Mouse (Mus musculus): Measurements from ENCODE around the gene Gnpda2.

Gene Gnpda2

DNA sequence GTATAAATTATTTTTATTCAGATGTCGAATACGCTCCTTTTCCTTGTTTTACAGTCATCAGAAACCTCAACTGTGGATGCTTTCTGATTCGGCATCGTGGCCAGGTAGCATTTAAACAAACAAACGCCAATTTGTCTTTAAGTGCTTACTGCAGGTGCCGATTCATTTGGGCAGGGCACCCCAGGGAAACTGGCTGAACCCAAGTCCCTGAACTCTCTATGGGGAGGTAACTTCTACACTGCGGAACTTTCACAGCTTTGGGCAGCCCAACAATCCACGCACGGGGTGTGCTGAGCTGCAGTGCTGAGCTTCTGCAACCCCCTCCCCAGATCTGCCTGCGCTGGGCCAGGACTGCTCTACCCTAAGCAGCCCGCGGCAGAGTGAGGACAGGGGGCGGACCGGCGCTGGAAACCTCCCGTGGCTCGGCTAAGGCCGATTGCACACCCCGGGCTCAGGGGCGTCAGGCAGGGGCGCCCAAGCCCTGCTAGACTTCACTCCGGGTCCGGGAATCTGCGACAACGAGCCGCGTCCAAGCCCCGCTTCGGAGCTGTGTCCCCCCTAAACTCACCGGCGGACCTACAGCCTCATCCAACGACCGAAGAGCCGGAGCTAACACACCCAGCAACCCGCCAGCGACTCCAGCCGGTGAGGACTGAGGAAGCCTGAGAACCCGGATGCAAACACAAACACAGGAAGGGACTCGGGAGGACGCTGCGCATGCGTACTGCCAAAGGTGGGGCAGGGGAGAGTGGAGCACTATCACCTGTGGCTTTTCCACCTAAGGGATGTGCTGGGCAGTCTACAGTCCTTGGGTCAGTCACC lies at the start of gene Gnpda2:
Gnpda2 (minus strand) TSS at position 701 of the 822 bp plus-strand sequence.
- DNase-seq (ENCODE audit: low read depth, low spot score): peak; percentile 86

GRCm38 (mm10) chr5:69634766-69635165 lies 42.6 kb upstream of the Gnpda2 start:
- no peak for DNase-seq (ENCODE audit: low read depth, low spot score)

DNA sequence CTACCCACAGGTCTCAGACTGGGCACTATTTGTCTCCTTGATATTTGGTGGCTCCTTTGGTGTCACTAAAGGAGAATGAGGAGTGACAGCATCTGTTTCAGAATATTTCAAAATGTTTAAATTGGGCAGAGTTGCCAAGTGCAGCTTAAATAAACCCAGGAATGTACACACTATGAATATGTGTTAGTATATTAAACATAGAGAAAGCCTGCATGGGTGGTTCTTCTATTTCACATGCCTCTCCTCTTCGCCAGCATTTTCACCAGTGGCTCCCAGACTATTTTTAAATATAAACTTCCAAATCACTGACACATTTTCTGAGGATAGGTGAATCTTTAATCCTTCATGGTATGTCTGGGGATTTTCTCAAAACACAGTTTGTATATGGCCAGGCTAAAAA lies 28.8 kb upstream of the Gnpda2 start:
- DNase-seq (ENCODE audit: low read depth, low spot score): no peak

DNA sequence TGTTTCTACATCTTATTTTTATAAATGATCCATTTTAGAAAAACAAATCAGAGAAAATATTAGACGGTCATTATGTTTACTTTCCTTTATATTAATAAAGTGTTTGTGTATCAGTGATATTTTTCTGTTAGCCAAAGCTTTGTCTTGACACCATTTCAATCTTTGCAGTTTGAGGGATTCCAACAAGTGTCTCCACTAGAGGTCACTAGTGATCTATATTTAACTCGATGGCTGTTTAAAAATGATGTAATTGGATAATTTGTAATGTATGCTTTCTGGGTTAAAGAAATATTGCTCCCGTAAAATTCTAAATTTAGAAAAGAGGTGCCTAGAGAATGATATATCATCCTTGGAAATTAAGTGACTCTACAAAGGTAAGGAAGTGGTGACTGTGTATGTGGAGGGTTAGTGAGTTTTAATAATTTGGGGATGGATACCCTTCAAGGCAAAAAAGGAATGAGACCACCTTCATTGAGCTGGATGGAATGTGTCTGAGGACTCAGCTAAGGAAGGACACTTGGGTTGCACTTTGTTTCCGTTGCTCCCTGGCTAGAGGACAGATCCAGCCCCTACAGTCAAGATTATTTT lies 21.2 kb upstream of the Gnpda2 start:
- peak; percentile 11 for DNase-seq (ENCODE audit: low read depth, low spot score)

DNA sequence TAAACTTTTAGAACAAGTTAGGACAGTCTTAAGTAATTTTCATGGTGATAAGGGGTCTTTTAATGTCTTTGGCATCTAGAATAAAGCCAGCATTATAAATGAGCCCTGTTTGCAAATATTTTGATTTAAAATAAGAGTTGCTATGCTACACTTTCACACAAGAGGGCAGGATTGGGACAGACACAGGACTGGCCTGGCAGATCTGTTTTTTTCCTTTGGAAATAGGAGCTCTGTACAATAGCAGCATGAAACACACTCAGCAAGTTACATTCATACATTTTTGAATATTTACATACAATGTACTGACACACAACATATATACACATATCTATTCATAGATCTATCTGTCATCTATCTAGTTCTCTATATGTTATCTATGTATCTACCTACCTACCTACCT lies 8.9 kb upstream of the Gnpda2 start:
- no peak for DNase-seq (ENCODE audit: low read depth, low spot score)

DNA sequence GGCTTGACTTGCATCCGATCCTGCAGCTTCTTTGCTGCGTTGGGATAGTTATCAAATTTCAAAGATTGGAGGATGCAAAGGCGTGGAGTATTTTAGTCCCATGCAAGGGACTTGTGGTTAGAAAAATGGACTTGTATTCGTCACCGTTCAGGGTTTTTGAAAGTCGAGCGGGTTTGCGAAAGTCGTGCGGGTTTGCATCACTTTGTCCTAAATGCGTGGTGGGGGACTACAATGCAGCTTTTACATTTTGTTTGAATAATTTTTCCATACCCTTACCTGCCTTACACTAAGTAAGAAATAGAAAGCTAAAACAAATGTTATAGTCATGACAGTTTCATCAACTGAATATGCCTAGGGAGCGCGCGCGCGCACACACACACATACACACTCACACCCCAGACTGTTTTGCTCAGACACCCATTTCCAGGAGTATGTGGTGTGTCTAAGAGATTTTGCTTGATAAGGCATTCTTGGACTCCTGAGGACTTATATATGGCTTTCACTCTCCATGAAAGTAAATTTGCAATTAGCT lies 34.7 kb downstream of the Gnpda2 start:
- DNase-seq (ENCODE audit: low read depth, low spot score): peak; percentile 0

DNA sequence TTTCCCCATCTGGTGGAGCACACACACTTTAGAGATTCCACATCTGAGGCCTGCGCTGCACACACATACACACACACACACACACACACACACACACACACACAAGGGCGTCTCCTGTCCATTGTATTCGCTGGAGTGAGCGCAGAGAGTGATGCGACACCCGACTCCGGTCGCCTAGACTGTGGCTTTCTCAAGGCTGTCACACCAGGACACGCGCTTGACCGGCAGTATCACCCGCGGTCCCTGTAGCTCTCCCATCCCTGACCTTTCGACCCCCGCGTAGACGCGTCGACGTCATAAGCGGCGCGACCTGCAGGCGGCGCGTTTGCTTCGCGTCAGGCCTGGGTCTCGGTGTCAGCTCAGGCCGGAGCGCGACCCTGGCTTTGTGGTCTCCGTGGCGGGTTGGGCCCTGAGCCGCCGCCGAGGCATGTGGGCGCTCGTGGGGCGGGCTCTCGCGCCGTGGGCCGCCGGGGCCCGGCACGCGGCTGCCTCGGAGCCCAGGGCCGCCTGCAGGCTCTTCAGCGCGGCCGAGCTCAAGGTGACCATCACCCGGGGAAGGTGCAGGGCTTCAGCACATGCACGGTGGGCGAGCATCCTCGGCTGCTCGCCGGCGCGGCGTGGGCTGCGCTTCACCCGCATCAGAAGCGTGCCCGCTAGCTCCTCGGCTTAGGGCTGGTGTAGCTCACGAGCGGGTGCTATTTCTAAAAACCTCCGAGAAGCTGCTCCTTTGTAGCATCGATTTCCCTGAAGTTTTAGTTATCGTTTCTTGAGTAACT lies 35.3 kb downstream of the Gnpda2 start, which contains the start of gene Guf1:
Guf1 (plus strand) TSS at position 296 of the 776 bp plus-strand sequence.
- peak; percentile 90 for DNase-seq (ENCODE audit: low read depth, low spot score)

DNA sequence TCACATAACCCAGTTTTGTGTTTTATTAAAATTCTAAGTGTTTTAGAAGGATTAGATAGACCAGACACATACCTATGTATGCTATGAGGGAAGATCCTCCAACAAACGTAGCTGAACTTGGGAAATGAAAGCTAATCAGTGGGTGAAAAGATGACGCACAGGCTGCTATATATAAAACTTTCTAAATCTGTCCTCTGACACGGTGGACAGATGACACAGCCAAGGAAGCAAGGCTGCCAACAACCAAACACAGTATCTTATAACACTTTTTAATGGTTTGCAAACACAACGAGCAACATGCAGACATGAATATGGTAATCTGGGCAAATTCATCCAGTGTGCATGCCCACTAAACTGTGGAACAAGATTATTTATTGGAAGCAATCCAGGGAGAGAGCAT lies 49.7 kb downstream of the Gnpda2 start, which contains the start of gene Yipf7:
Yipf7 (minus strand) TSS at position 160 of the 400 bp plus-strand sequence.
- no peak for DNase-seq (ENCODE audit: low read depth, low spot score)

- DNase-seq (ENCODE audit: low read depth, low spot score): no peak
Measured at GRCm38 (mm10) chr5:69541680-69542079, 50.5 kb downstream of the Gnpda2 start.

- no peak for DNase-seq (ENCODE audit: low read depth, low spot score)
Measured at GRCm38 (mm10) chr5:69523944-69524343, 68.2 kb downstream of the Gnpda2 start.
